Mouse (Mus musculus) ES-E14 (cell line): ENCODE data around the gene Mipol1. TPM values are rescaled to one million over a fixed set of nuclear protein-coding genes. Genes with fewer than 3 reads are reported as not detected.

ENCODE experiments used
- DNase-seq: peaks from one replicate; pipeline ENCODE4 v3.0.0-alpha.2; 2013; ENCODE audit warnings: low read depth, low spot score
- H3K27ac ChIP-seq: 2 replicates; pipeline ENCODE4 v1.5.1; 2012; ENCODE audit warnings: low read depth, mild to moderate bottlenecking, low read length, moderate library complexity, mixed read lengths; ENCODE audit not compliant: poor library complexity, insufficient read depth, severe bottlenecking
- H3K36me3 ChIP-seq: 2 replicates; pipeline ENCODE4 v1.6.1; 2012; ENCODE audit warnings: mild to moderate bottlenecking, low read length, moderate library complexity, mixed read lengths; ENCODE audit not compliant: control insufficient read depth, poor library complexity, insufficient read depth, severe bottlenecking
- H3K4me1 ChIP-seq, 2 experiments: fragments of 150-350 bp in 1 of 2; sonication (generic) in 1 of 2; 2 replicates each; pipeline ENCODE4 v1.6.1; 2012; ENCODE audit warnings: low read length in 2 of 2, mild to moderate bottlenecking in 1 of 2, mixed read lengths in 1 of 2; ENCODE audit not compliant: control insufficient read depth in 2 of 2, insufficient read depth in 2 of 2, poor library complexity in 1 of 2
- H3K4me3 ChIP-seq, 2 experiments: fragments of 150-350 bp in 1 of 2; sonication (generic) in 1 of 2; 2 replicates each; pipeline ENCODE4 v1.5.1; 2012; ENCODE audit warnings: low read length in 2 of 2, low read depth in 1 of 2, mild to moderate bottlenecking in 1 of 2, mixed read lengths in 1 of 2; ENCODE audit not compliant: insufficient read depth in 1 of 2, poor library complexity in 1 of 2, severe bottlenecking in 1 of 2
- H3K9ac ChIP-seq: 2 replicates; pipeline ENCODE4 v1.6.1; 2012; ENCODE audit warnings: low read depth, mild to moderate bottlenecking, low read length, mixed read lengths; ENCODE audit not compliant: poor library complexity, insufficient read depth, severe bottlenecking
- H3K9me3 ChIP-seq: fragments of 150-350 bp; sonication (generic); 2 replicates; pipeline ENCODE4 v1.6.1; 2012; ENCODE audit warnings: low read depth, mild to moderate bottlenecking, low read length; ENCODE audit not compliant: control insufficient read depth, insufficient read depth
- CHD2 ChIP-seq: IDR thresholded peaks from 2 replicates; pipeline ENCODE4 v1.6.1; 2014; ENCODE audit warnings: mild to moderate bottlenecking, low read depth, low read length, inconsistent platforms
- HCFC1 ChIP-seq: IDR thresholded peaks from 2 replicates; pipeline ENCODE4 v1.6.1; 2012; ENCODE audit warnings: low read length, inconsistent platforms, borderline replicate concordance; ENCODE audit not compliant: insufficient read depth
- MAFK ChIP-seq: IDR thresholded peaks from 2 replicates; pipeline ENCODE4 v1.6.1; 2014; ENCODE audit warnings: mild to moderate bottlenecking, low read depth, low read length, inconsistent platforms; ENCODE audit not compliant: insufficient read depth
- ZC3H11A ChIP-seq: IDR thresholded peaks from 2 replicates; pipeline ENCODE4 v1.6.1; 2012; ENCODE audit warnings: low read depth, mild to moderate bottlenecking, inconsistent platforms, low read length, borderline replicate concordance
- ZNF384 ChIP-seq: IDR thresholded peaks from 2 replicates; pipeline ENCODE4 v1.6.1; 2012; ENCODE audit warnings: low read depth, low read length, inconsistent platforms
- in situ Hi-C, 2 experiments: fragments of 600-800 bp; cut with MboI; formaldehyde crosslinking; loops; one replicate each; pipeline ENCODE4 v1.15.1; 2025; ENCODE audit warnings: low sequenced_read_pairs in 2 of 2, inconsistent platforms in 1 of 2; ENCODE audit not compliant: unreplicated experiment in 2 of 2
- total RNA-seq: library from RNA; depleted of rRNA; stranded (reverse); fragments of 300-350 nt; gene quantifications from 2 replicates; pipeline ENCODE4 v1.2.3, GENCODE M21; 2012

Gene Mipol1
- total RNA-seq, 1 experiment: 8.2 TPM

DNA sequence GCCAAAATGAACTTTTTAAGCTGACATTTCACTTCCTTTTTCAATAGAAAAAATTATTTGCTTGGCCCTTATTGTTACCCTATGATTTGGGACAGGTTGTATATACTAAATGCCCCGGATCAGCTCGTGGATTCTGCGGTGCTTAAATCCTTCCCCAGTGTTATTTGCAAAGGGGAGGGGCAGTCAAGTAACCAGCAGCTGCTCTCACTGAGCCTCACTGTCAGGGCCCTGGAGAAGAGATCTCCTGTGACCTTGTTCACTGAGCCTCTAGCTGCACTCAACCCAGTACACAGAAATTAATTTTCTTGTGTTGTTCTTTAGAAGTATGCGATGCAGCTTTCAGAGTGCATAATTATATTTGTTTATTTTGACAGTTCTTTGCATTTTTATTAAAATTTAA, 227.1 kb downstream of the Mipol1 start:
- no peaks in the 10 kb centered on the region for H3K36me3 ChIP-seq
- no peak for DNase-seq
- in situ Hi-C loops: no loop called here
- no peak overlapping the region for H3K4me3 ChIP-seq
- no peaks in the 10 kb centered on the region; a peak in 1 of 4 replicates for H3K4me1 ChIP-seq
- TF ChIP-seq ZNF384: no peak
- no peaks in the 10 kb centered on the region for H3K9me3 ChIP-seq
- no peak overlapping the region for H3K27ac ChIP-seq
- H3K9ac ChIP-seq: no peak overlapping the region

DNA sequence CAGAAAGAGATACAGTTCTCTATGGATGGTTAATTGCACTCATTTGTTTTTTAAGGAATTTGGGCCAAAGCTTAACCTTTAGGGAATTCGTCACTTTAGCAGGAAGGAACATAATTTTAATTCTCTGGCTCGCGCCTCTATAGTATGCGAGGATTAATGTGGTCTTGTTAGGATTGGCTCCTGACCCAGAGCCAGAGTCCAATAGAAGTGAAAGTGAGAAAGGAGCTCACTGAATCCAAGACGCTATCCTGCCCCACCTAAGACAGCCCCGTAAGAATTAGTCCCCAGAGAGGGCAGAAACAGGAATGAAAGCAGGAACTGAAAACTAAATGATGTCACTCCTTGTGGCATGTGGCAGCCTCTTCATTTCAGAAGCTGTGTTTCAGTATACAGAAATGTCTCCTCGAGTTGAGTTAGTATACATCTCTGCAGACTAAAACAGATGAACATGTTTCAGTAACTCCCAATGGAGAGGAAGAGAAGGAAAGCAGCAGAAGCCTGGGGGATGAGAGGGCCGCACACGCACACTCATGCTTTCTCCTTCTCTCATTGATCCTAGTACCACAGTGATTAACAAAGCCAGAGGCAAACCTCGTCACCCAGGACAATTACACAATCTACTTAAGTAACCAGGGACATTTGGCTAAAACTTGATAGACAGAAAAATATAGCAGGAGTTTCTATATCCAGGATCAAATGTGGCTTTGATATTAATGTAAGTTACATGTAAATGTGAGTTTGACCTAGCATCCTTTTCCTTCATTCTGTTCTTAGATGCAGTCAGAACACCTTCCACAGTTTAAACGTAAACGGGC, 234.5 kb downstream of the Mipol1 start:
- no peak for TF ChIP-seq ZC3H11A
- no peak for TF ChIP-seq ZNF384
- TF ChIP-seq MAFK: no peak
- no peak for TF ChIP-seq CHD2
- TF ChIP-seq HCFC1: no peak
- in situ Hi-C loops: no loop called here

DNA sequence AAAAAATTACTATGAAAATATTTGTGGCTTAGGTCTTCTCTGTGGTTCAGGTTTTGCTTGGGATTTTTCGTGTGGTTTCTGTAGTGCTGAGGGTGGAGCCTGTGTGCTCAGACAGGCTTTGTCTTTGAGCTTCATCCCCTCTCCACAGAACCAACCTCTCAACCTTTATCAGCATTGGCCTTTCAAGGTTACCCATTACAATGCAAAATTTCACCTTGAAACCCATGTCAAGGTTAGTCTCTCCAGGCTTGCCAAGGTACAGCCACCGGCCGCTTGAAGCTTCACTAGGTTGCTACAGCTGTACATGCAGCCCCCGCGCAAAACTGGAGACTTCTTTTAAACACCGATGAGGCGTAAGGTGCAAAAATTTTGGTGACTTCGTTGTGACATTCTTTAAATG, 241.6 kb downstream of the Mipol1 start:
- no peak overlapping the region for H3K9ac ChIP-seq
- H3K27ac ChIP-seq: no peak overlapping the region
- no peaks in the 10 kb centered on the region for H3K36me3 ChIP-seq
- H3K9me3 ChIP-seq: no peaks in the 10 kb centered on the region
- no peak for TF ChIP-seq ZNF384
- no peak for TF ChIP-seq HCFC1
- TF ChIP-seq MAFK: no peak
- no peak for TF ChIP-seq CHD2
- TF ChIP-seq ZC3H11A: no peak
- in situ Hi-C loops: no loop called here
- DNase-seq: peak; percentile 46
- peaks cover 0 to 5% of the 10 kb centered on the region in 2 experiments; a peak in 2 of 4 replicates for H3K4me1 ChIP-seq
- H3K4me3 ChIP-seq: no peak overlapping the region

More for the DNA sequence above, 234.5 kb downstream of the Mipol1 start:
- no peak overlapping the region for H3K4me3 ChIP-seq
- H3K4me1 ChIP-seq: no peaks in the 10 kb centered on the region; a peak in 1 of 4 replicates
- H3K9ac ChIP-seq: no peak overlapping the region
- no peak overlapping the region for H3K27ac ChIP-seq
- no peaks in the 10 kb centered on the region for H3K36me3 ChIP-seq
- no peak for DNase-seq
- H3K9me3 ChIP-seq: no peaks in the 10 kb centered on the region

DNA sequence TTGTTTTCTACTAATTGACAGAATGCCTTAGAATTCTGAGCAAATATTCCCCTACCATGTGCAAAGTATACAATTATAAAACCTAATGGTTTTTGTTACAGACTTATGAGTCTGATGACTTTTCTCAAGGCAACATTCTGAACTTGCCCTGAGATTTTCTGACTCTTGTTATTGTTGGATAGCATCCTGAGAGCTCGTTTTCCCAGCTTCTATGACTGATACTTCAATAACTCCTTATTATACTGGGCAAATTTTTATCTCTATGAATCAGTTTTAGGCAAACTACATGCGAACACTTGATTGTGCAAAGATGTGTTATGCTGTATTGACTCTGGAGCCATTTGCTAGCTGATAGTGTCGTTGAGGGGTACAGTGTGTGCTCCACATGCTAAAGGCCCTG, 246.6 kb downstream of the Mipol1 start:
- Histone ChIP-seq H3K4me1 (peaks cover 0 to 2% of the 10 kb centered on the region in 2 experiments; a peak in 1 of 4 replicates), H3K27ac (no peak overlapping the region), H3K36me3 (no peaks in the 10 kb centered on the region), H3K9me3 (no peaks in the 10 kb centered on the region), H3K9ac (no peak overlapping the region), H3K4me3 (no peak overlapping the region)
- TF ChIP-seq ZC3H11A: no peak
- TF ChIP-seq ZNF384: no peak
- TF ChIP-seq MAFK: no peak
- TF ChIP-seq CHD2: no peak
- no peak for TF ChIP-seq HCFC1
- DNase-seq: no peak
- in situ Hi-C loops: no loop called here

DNA sequence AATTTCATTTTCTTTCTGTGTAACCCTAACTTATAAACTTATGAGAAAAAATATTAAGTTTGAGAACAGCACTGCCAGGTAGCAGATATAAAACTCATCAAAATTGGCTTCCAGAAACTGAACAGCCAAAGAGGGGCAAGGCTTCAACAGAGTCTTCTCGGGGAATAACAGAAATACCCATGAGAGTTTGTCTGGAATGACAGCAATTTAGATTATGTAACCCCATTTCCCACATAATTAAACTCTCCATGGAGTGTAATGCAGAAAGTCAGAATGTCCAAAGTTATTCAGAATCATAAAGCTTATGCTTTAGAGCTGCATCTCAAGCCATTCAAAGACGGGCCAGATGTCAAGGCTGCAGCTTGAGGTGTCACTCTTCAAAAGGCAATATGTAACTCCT, 251.6 kb downstream of the Mipol1 start:
- Histone ChIP-seq H3K9ac (no peak overlapping the region), H3K27ac (no peak overlapping the region), H3K9me3 (no peaks in the 10 kb centered on the region), H3K4me1 (no peaks in the 10 kb centered on the region), H3K4me3 (no peak overlapping the region), H3K36me3 (no peaks in the 10 kb centered on the region)
- in situ Hi-C loops: no loop called here
- no peak for TF ChIP-seq MAFK
- no peak for TF ChIP-seq ZNF384
- no peak for TF ChIP-seq CHD2
- TF ChIP-seq HCFC1: no peak
- no peak for TF ChIP-seq ZC3H11A
- DNase-seq: no peak
